Mouse (Mus musculus) MEL (cell line): ENCODE results near the gene Ggt5. TPM values are rescaled to one million over a fixed set of nuclear protein-coding genes. Genes with fewer than 3 reads are reported as not detected.

ENCODE experiments used
- DNase-seq: peaks from one replicate; pipeline ENCODE4 v3.0.0; 2011; ENCODE audit warnings: low read depth, low spot score
- H3K27ac ChIP-seq: 2 replicates; pipeline ENCODE4 v1.5.1; 2012; ENCODE audit warnings: low read depth, mild to moderate bottlenecking, control low read depth, low read length, moderate library complexity; ENCODE audit not compliant: control insufficient read depth
- H3K27me3 ChIP-seq, 2 experiments: fragments of 150-350 bp in 1 of 2; sonication (generic) in 1 of 2; 2 replicates each; pipeline ENCODE4 v1.6.1; 2012; ENCODE audit warnings: low read length in 2 of 2, mild to moderate bottlenecking in 2 of 2, improper control_type of control experiment in 1 of 2, moderate library complexity in 1 of 2; ENCODE audit not compliant: insufficient read depth in 2 of 2, control insufficient read depth in 1 of 2
- H3K36me3 ChIP-seq, 2 experiments: 2 replicates each; pipeline ENCODE4 v1.6.1; 2012 to 2014; ENCODE audit warnings: low read length in 2 of 2, improper control_type of control experiment in 1 of 2, inconsistent platforms in 1 of 2, mild to moderate bottlenecking in 1 of 2; ENCODE audit not compliant: insufficient read depth in 2 of 2, control insufficient read depth in 1 of 2
- H3K4me1 ChIP-seq, 2 experiments: fragments of 150-350 bp in 1 of 2; sonication (generic) in 1 of 2; 2 replicates each; pipeline ENCODE4 v1.6.1; 2012; ENCODE audit warnings: low read length in 2 of 2, improper control_type of control experiment in 1 of 2, mild to moderate bottlenecking in 1 of 2; ENCODE audit not compliant: insufficient read depth in 2 of 2, control insufficient read depth in 1 of 2
- H3K4me3 ChIP-seq, 2 experiments: fragments of 150-350 bp in 1 of 2; sonication (generic) in 1 of 2; 2 replicates each; pipeline ENCODE4 v1.5.1; 2012; ENCODE audit warnings: low read depth in 2 of 2, low read length in 2 of 2, mild to moderate bottlenecking in 2 of 2, moderate library complexity in 2 of 2, control low read depth in 1 of 2, improper control_type of control experiment in 1 of 2; ENCODE audit not compliant: control insufficient read depth in 1 of 2, insufficient read depth in 1 of 2
- H3K79me2 ChIP-seq: 2 replicates; pipeline ENCODE4 v1.6.1; 2012; ENCODE audit warnings: mild to moderate bottlenecking, low read length, moderate library complexity; ENCODE audit not compliant: control insufficient read depth, poor library complexity, insufficient read depth
- H3K9ac ChIP-seq: 2 replicates; pipeline ENCODE4 v1.6.1; 2012; ENCODE audit warnings: low read depth, mild to moderate bottlenecking, control low read depth, low read length, moderate library complexity; ENCODE audit not compliant: control insufficient read depth, poor library complexity, severe bottlenecking
- H3K9me3 ChIP-seq: fragments of 150-350 bp; sonication (generic); replicated peaks from 2 replicates; pipeline ENCODE4 v1.6.1; 2012; ENCODE audit warnings: mild to moderate bottlenecking, low read length, improper control_type of control experiment, moderate library complexity; ENCODE audit not compliant: insufficient read depth
- CTCF ChIP-seq, 3 experiments: IDR thresholded peaks in 2 of 3; conservative IDR thresholded peaks in 1 of 3; 2 replicates each; pipeline ENCODE4 v1.5.1; 2011 to 2012; ENCODE audit warnings: low read length in 3 of 3, low read depth in 2 of 3, mild to moderate bottlenecking in 2 of 3, improper control_type of control experiment in 1 of 3, inconsistent platforms in 1 of 3, mixed read lengths in 1 of 3, moderate library complexity in 1 of 3; ENCODE audit not compliant: control insufficient read depth in 1 of 3, insufficient read depth in 1 of 3, poor library complexity in 1 of 3, severe bottlenecking in 1 of 3
- E2F4 ChIP-seq: IDR thresholded peaks from 2 replicates; pipeline ENCODE4 v1.6.1; 2011; ENCODE audit warnings: low read depth, low read length, improper control_type of control experiment, borderline replicate concordance
- ELF1 ChIP-seq: IDR thresholded peaks from 2 replicates; pipeline ENCODE4 v1.6.1; 2014; ENCODE audit warnings: low read depth, mild to moderate bottlenecking, inconsistent platforms, low read length, improper control_type of control experiment, moderate library complexity
- ETS1 ChIP-seq: IDR thresholded peaks from 2 replicates; pipeline ENCODE4 v1.6.1; 2012; ENCODE audit warnings: low read depth, mild to moderate bottlenecking, inconsistent platforms, low read length, improper control_type of control experiment, moderate library complexity
- HCFC1 ChIP-seq: IDR thresholded peaks from 2 replicates; pipeline ENCODE4 v1.6.1; 2012; ENCODE audit warnings: low read depth, mild to moderate bottlenecking, inconsistent platforms, low read length, improper control_type of control experiment, moderate library complexity
- JUND ChIP-seq: IDR thresholded peaks from 2 replicates; pipeline ENCODE4 v1.6.1; 2011; ENCODE audit warnings: low read depth, mild to moderate bottlenecking, improper control_type of control experiment, low read length
- MAX ChIP-seq: IDR thresholded peaks from 2 replicates; pipeline ENCODE4 v1.6.1; 2011; ENCODE audit warnings: low read length, improper control_type of control experiment
- MEF2A ChIP-seq: IDR thresholded peaks from 2 replicates; pipeline ENCODE4 v1.6.1; 2014; ENCODE audit warnings: low read depth, mild to moderate bottlenecking, inconsistent platforms, low read length, improper control_type of control experiment; ENCODE audit not compliant: poor library complexity, insufficient replicate concordance, severe bottlenecking; ENCODE audit errors: extremely low read depth
- MXI1 ChIP-seq: IDR thresholded peaks from 2 replicates; pipeline ENCODE4 v1.6.1; 2011; ENCODE audit warnings: mild to moderate bottlenecking, low read depth, low read length, improper control_type of control experiment
- NELFE ChIP-seq: IDR thresholded peaks from 2 replicates; pipeline ENCODE4 v1.6.1; 2011; ENCODE audit warnings: low read depth, low read length, improper control_type of control experiment
- POLR2A ChIP-seq, 2 experiments: IDR thresholded peaks; 2 replicates each; pipeline ENCODE4 v1.6.1; 2011 to 2012; ENCODE audit warnings: low read length in 2 of 2, mild to moderate bottlenecking in 2 of 2, control low read depth in 1 of 2, improper control_type of control experiment in 1 of 2, low read depth in 1 of 2, moderate library complexity in 1 of 2; ENCODE audit not compliant: control insufficient read depth in 1 of 2, insufficient read depth in 1 of 2, poor library complexity in 1 of 2
- POLR2AphosphoS2 ChIP-seq: IDR thresholded peaks from 2 replicates; pipeline ENCODE4 v1.6.1; 2011; ENCODE audit warnings: low read length, improper control_type of control experiment
- POLR2AphosphoS5 ChIP-seq: IDR thresholded peaks from 2 replicates; pipeline ENCODE4 v1.6.1; 2012; ENCODE audit warnings: low read depth, borderline replicate concordance, mild to moderate bottlenecking, inconsistent platforms, low read length, moderate library complexity, mixed read lengths
- RCOR1 ChIP-seq: IDR thresholded peaks from 2 replicates; pipeline ENCODE4 v1.6.1; 2012; ENCODE audit warnings: low read depth, mild to moderate bottlenecking, inconsistent platforms, low read length, improper control_type of control experiment
- TAL1 ChIP-seq: IDR thresholded peaks from 2 replicates; pipeline ENCODE4 v1.6.1; 2012; ENCODE audit warnings: mild to moderate bottlenecking, inconsistent platforms, low read length, moderate library complexity, mixed read lengths
- UBTF ChIP-seq: IDR thresholded peaks from 2 replicates; pipeline ENCODE4 v1.6.1; 2012; ENCODE audit warnings: low read depth, mild to moderate bottlenecking, inconsistent platforms, low read length, improper control_type of control experiment, moderate library complexity, borderline replicate concordance; ENCODE audit not compliant: insufficient read depth
- USF1 ChIP-seq: IDR thresholded peaks from 2 replicates; pipeline ENCODE4 v1.6.1; 2014; ENCODE audit warnings: low read depth, mild to moderate bottlenecking, inconsistent platforms, low read length, improper control_type of control experiment, moderate library complexity
- ZC3H11A ChIP-seq: IDR thresholded peaks from 2 replicates; pipeline ENCODE4 v1.6.1; 2012; ENCODE audit warnings: low read depth, mild to moderate bottlenecking, inconsistent platforms, low read length, improper control_type of control experiment
- ZMIZ1 ChIP-seq: IDR thresholded peaks from 2 replicates; pipeline ENCODE4 v1.6.1; 2012; ENCODE audit warnings: low read depth, mild to moderate bottlenecking, inconsistent platforms, low read length, improper control_type of control experiment, moderate library complexity
- ZNF384 ChIP-seq: IDR thresholded peaks from 2 replicates; pipeline ENCODE4 v1.6.1; 2012; ENCODE audit warnings: low read depth, mild to moderate bottlenecking, inconsistent platforms, low read length, improper control_type of control experiment
- polyA plus RNA-seq, 2 experiments: library from polyadenylated mRNA; stranded (reverse) in 1 of 2; unstranded in 1 of 2; fragments of >175 nt in 1 of 2; fragments of >200 nt in 1 of 2; gene quantifications; 2 replicates each; pipeline versions ENCODE4 v1.2.1 to v1.2.4; 2012; ENCODE audit warnings: low replicate concordance in 2 of 2, low read depth in 1 of 2; ENCODE audit not compliant: insufficient read length in 2 of 2, insufficient read depth in 1 of 2, missing spikeins in 1 of 2
- total RNA-seq: library from RNA; depleted of rRNA; stranded (reverse); fragments of 300-350 nt; gene quantifications from 2 replicates; pipeline ENCODE4 v1.2.3, GENCODE M21; 2012

The Ggt5 gene
- total and polyA plus RNA-seq, 3 experiments = 0.11 TPM; not detected in 2

GRCm38 (mm10) chr10:75588336-75588735, 804 bp upstream of the Ggt5 start:
- Histone ChIP-seq H3K27ac (no peak overlapping the region), H3K4me1 (peaks cover 8 to 27% of the 10 kb centered on the region in 2 experiments)
- no peak for TF ChIP-seq ZC3H11A
- TF ChIP-seq CTCF (IDR thresholded peaks at IDR 0.05 in 2 of 3, conservative IDR thresholded peaks at IDR 0.05 in 1 of 3; ENCODE audit: control insufficient read depth in 1 of 3, insufficient read depth in 1 of 3, low read depth in 2 of 3, low read length in 3 of 3, poor library complexity in 1 of 3, severe bottlenecking in 1 of 3) = no peak
- TF ChIP-seq TAL1 = no peak
- no peak for TF ChIP-seq NELFE
- TF ChIP-seq ZMIZ1 = no peak
- no peak for TF ChIP-seq RCOR1
- TF ChIP-seq MXI1 = no peak
- TF ChIP-seq, all 39 proteins: peak for 0
- H3K9me3 ChIP-seq = no peaks in the 10 kb centered on the region
- no peak for DNase-seq
- no peak overlapping the region for H3K4me3 ChIP-seq
- peaks cover 3 to 4% of the 10 kb centered on the region in 2 experiments; a peak in 1 of 4 replicates for H3K27me3 ChIP-seq
- H3K79me2 ChIP-seq = no peaks in the 10 kb centered on the region
- peaks cover 0 to 7% of the 10 kb centered on the region in 2 experiments; a peak in 2 of 4 replicates for H3K36me3 ChIP-seq
- H3K9ac ChIP-seq = no peak overlapping the region

- Histone ChIP-seq H3K36me3 (peaks cover 0 to 7% of the 10 kb centered on the region in 2 experiments; a peak in 2 of 4 replicates), H3K27me3 (no peaks in the 10 kb centered on the region), H3K79me2 (no peaks in the 10 kb centered on the region), H3K27ac (no peak overlapping the region), H3K9ac (no peak overlapping the region), H3K4me3 (no peak overlapping the region)
- DNase-seq = no peak
- TF ChIP-seq JUND (no peak), UBTF (no peak), E2F4 (no peak), MAX (no peak), USF1 (no peak), MEF2A (no peak), ELF1 (no peak), HCFC1 (no peak), POLR2AphosphoS5 (no peak), ZC3H11A (no peak), POLR2AphosphoS2 (no peak), ZNF384 (no peak), CTCF (IDR thresholded peaks at IDR 0.05 in 2 of 3, conservative IDR thresholded peaks at IDR 0.05 in 1 of 3; ENCODE audit: control insufficient read depth in 1 of 3, insufficient read depth in 1 of 3, low read depth in 2 of 3, low read length in 3 of 3, poor library complexity in 1 of 3, severe bottlenecking in 1 of 3) (no peak), POLR2A (IDR thresholded peaks at IDR 0.05; ENCODE audit: control insufficient read depth in 1 of 2, insufficient read depth in 1 of 2, low read depth in 1 of 2, low read length in 2 of 2, poor library complexity in 1 of 2) (no peak), ETS1 (no peak)
- TF ChIP-seq, all 39 proteins: peak for 0
- H3K9me3 ChIP-seq = no peaks in the 10 kb centered on the region
- H3K4me1 ChIP-seq = peaks cover 8 to 27% of the 10 kb centered on the region in 2 experiments
These were observed 511 bp downstream of the Ggt5 start for GRCm38 (mm10) chr10:75589651-75590050.
